Mouse (Mus musculus) heart, postnatal 0 days (tissue): Measurements from ENCODE around the gene Twsg1. TPM values are rescaled to one million over a fixed set of nuclear protein-coding genes. Genes with fewer than 3 reads are reported as not detected.
A peak's percentile ranks its signal among the peaks of the same experiment; 100 is the strongest.

ENCODE experiments used
- ATAC-seq: fragments of 200-750 bp; cut with Nextera tagmentation; 2 replicates; pipeline ENCODE4 v1.8.0; 2017; ENCODE audit warnings: low read depth, moderate number of reproducible peaks, moderate library complexity; ENCODE audit not compliant: insufficient read depth
- DNase-seq: peaks from one replicate; pipeline ENCODE4 v3.0.0-alpha.2; 2016; ENCODE audit warnings: low spot score
- H3K27ac ChIP-seq: fragments of 300-500 bp; sonication (generic); 2 replicates; pipeline ENCODE4 v1.5.1; 2014; ENCODE audit warnings: low read depth, mild to moderate bottlenecking
- H3K27me3 ChIP-seq: fragments of 300-500 bp; sonication (generic); 2 replicates; pipeline ENCODE4 v1.6.1; 2014; ENCODE audit warnings: low read length, mixed read lengths; ENCODE audit not compliant: control insufficient read depth, insufficient read depth
- H3K36me3 ChIP-seq: fragments of 300-500 bp; sonication (generic); replicated peaks from 2 replicates; pipeline ENCODE4 v1.6.1; 2014; ENCODE audit warnings: low read length, mixed read lengths; ENCODE audit not compliant: control insufficient read depth, insufficient read depth
- H3K4me1 ChIP-seq: fragments of 300-500 bp; sonication (generic); 2 replicates; pipeline ENCODE4 v1.6.1; 2014; ENCODE audit warnings: antibody characterized with exemption; ENCODE audit not compliant: control insufficient read depth, insufficient read depth
- H3K4me2 ChIP-seq: fragments of 300-500 bp; sonication (generic); 2 replicates; pipeline ENCODE4 v1.6.1; 2014; ENCODE audit warnings: low read depth, mild to moderate bottlenecking, low read length, moderate library complexity
- H3K4me3 ChIP-seq: fragments of 300-500 bp; sonication (generic); 2 replicates; pipeline ENCODE4 v1.5.1; 2014; ENCODE audit warnings: low read depth, low read length
- H3K9ac ChIP-seq: fragments of 300-500 bp; sonication (generic); replicated peaks from 2 replicates; pipeline ENCODE4 v1.6.1; 2014; ENCODE audit warnings: low read depth, low read length, mixed read lengths
- H3K9me3 ChIP-seq: fragments of 300-500 bp; sonication (generic); replicated peaks from 2 replicates; pipeline ENCODE4 v1.6.1; 2016; ENCODE audit warnings: low read length; ENCODE audit not compliant: control insufficient read depth
- CTCF ChIP-seq: IDR thresholded peaks from 2 replicates; pipeline ENCODE4 v1.5.1; 2016; ENCODE audit warnings: antibody characterized with exemption, control low read depth, low read depth
- EP300 ChIP-seq: IDR thresholded peaks from 2 replicates; pipeline ENCODE4 v1.6.1; 2016; ENCODE audit warnings: antibody characterized with exemption, low read depth
- WGBS: fragments of 180-500 bp; shearing (Covaris S2); extraction: QIAGEN DNeasy Blood & Tissue Kit; methylation state at CpG from one replicate; pipeline ENCODE4 v1.1.7; 2014; 5-methylcytosine and 5-hydroxymethylcytosine counted together
- polyA plus RNA-seq: library from polyadenylated mRNA; unstranded; fragments of >200 nt; fragmentation: Nextera tagmentation; extraction: Ambion mirVana; gene quantifications from 2 replicates; pipeline ENCODE4 v1.2.1, GENCODE M21; 2015
- total RNA-seq: library from RNA; depleted of rRNA; stranded (reverse); fragments of >200 nt; gene quantifications from 2 replicates; pipeline ENCODE4 v1.2.3, GENCODE M21; 2014; ENCODE audit warnings: low replicate concordance

Twsg1 gene
- total and polyA plus RNA-seq, 2 experiments from 2014 or later = 65.8 to 92.7 TPM

DNA sequence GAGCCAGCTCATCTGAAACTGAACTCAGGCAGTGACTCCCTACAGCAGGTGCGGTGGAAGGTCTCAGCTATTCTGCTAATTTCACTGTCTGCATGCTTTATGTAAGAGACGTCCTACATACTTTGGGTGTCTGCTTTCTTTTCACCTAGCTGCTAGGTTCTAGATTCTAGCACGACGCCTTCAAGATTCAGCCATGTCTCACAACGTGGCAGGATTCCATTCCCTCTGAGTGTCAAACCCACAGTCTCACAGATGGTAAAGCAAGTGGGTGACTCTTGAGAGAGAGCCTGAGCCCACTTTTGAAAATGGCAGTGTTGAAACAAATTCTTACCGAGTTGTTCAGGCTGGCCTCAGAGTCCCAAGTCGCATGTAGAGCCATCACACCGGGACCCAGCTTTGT is 47.2 kb downstream of the Twsg1 start:
- TF ChIP-seq CTCF = no peak
- no peak for TF ChIP-seq EP300
- Histone ChIP-seq H3K4me3 (no peak overlapping the region), H3K4me1 (0 out of 2 replicates have a peak, but pooled peaks cover 6% of the 10 kb centered on the region), H3K9ac (no peak overlapping the region), H3K27me3 (no peaks in the 10 kb centered on the region), H3K36me3 (no peaks in the 10 kb centered on the region), H3K4me2 (no peak overlapping the region), H3K27ac (no peak overlapping the region), H3K9me3 (no peaks in the 10 kb centered on the region)
- DNase-seq (no peak), ATAC-seq (no peak)
- 95% methylated on average over 8 of the region's 8 CpGs for WGBS

DNA sequence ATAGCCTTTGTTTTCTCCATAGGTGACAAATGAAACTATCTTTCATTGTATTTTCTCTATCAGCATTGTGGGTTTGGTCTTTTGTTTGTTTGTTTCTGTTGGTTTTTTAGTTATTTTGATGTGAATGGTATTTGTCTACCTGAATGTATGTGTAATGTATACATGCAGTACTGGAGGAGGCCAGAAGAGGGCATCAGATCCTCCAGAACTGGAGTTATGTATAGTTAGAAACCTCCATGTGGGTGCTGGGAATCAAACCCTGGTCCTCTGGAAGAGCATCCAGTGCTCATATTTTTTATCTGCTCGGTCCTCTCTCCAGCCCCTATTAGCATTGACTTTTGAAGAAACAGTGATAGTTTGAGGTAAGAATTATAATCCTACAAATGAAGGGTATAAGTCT is 48.0 kb downstream of the Twsg1 start:
- DNase-seq = no peak
- no peak overlapping the region for H3K27ac ChIP-seq
- TF ChIP-seq CTCF (no peak), EP300 (no peak)
- no peak for ATAC-seq
- no peak overlapping the region for H3K4me3 ChIP-seq
- H3K27me3 ChIP-seq = no peaks in the 10 kb centered on the region
- WGBS = 95% methylated on average over 1 of the region's 1 CpGs
- H3K9me3 ChIP-seq = no peaks in the 10 kb centered on the region
- no peak overlapping the region for H3K4me2 ChIP-seq
- H3K36me3 ChIP-seq = no peaks in the 10 kb centered on the region
- 0 out of 2 replicates have a peak, but pooled peaks cover 6% of the 10 kb centered on the region for H3K4me1 ChIP-seq
- no peak overlapping the region for H3K9ac ChIP-seq

- TF ChIP-seq EP300 (no peak), CTCF (no peak)
- Histone ChIP-seq H3K4me3 (no peak overlapping the region), H3K36me3 (no peaks in the 10 kb centered on the region), H3K4me2 (no peak overlapping the region), H3K4me1 (0 out of 2 replicates have a peak, but pooled peaks cover 6% of the 10 kb centered on the region), H3K9ac (no peak overlapping the region), H3K9me3 (no peaks in the 10 kb centered on the region), H3K27ac (no peak overlapping the region), H3K27me3 (no peaks in the 10 kb centered on the region)
- ATAC-seq (no peak), DNase-seq (no peak)
- 78% methylated on average over 6 of the region's 6 CpGs for WGBS
Measured at GRCm38 (mm10) chr17:65902281-65902680, 48.7 kb downstream of the Twsg1 start.

GRCm38 (mm10) chr17:65896016-65896415 is 55.0 kb downstream of the Twsg1 start:
- WGBS = 80% methylated on average over 3 of the region's 3 CpGs
- Histone ChIP-seq H3K9me3 (no peaks in the 10 kb centered on the region), H3K36me3 (no peaks in the 10 kb centered on the region), H3K4me2 (no peak overlapping the region), H3K27me3 (no peaks in the 10 kb centered on the region), H3K27ac (no peak overlapping the region), H3K4me1 (no peaks in the 10 kb centered on the region), H3K9ac (no peak overlapping the region), H3K4me3 (no peak overlapping the region)
- no peak for DNase-seq
- TF ChIP-seq EP300 = no peak
- TF ChIP-seq CTCF = no peak
- no peak for ATAC-seq

DNA sequence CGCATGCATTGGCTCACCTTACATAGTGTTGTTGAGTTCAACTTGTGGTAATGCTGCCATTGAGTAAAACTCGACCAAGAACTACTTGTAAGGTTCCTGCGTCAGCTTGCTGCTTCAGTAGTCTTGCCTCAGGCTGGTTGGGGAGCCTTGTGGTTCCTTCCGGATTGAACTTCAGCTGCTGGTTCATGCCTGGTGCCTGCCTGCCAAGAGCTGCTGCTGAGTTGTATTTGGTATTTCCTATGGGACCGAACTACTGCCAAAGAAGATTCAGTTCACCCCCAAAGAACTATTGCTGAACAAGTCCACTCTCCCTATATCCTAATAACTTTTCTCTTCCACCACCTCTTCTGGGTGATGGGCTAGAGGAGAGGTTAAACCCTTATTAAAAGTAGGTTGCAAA is 61.5 kb downstream of the Twsg1 start:
- no peak for DNase-seq
- Histone ChIP-seq H3K4me1 (peaks cover 9% of the 10 kb centered on the region; the same call in 1 of the 2 replicates), H3K27me3 (no peaks in the 10 kb centered on the region), H3K9me3 (no peaks in the 10 kb centered on the region), H3K4me3 (no peak overlapping the region), H3K9ac (no peak overlapping the region), H3K36me3 (no peaks in the 10 kb centered on the region), H3K4me2 (no peak overlapping the region), H3K27ac (no peak overlapping the region)
- ATAC-seq = no peak
- TF ChIP-seq EP300 = no peak
- no peak for TF ChIP-seq CTCF
- 80% methylated on average over 5 of the region's 5 CpGs for WGBS

- DNase-seq = peak; percentile 44
- peak overlapping the region; percentile 80 for H3K4me2 ChIP-seq
- TF ChIP-seq EP300 (no peak), CTCF (no peak)
- ATAC-seq = no peak
- no peaks in the 10 kb centered on the region for H3K9me3 ChIP-seq
- H3K4me1 ChIP-seq = peaks cover 22% of the 10 kb centered on the region
- 48% methylated on average over 9 of the region's 9 CpGs for WGBS
- H3K36me3 ChIP-seq = no peaks in the 10 kb centered on the region
- no peaks in the 10 kb centered on the region for H3K27me3 ChIP-seq
- H3K4me3 ChIP-seq = peak overlapping the region; percentile 92
- peak overlapping the region; percentile 93 for H3K27ac ChIP-seq
- H3K9ac ChIP-seq = peak overlapping the region; percentile 65; the same call in 1 of the 2 replicates
Measured at GRCm38 (mm10) chr17:65886571-65886970, 64.5 kb downstream of the Twsg1 start.
